30 mouse cellular contexts compared by ENCODE assay signal in the genomic region with DNA sequence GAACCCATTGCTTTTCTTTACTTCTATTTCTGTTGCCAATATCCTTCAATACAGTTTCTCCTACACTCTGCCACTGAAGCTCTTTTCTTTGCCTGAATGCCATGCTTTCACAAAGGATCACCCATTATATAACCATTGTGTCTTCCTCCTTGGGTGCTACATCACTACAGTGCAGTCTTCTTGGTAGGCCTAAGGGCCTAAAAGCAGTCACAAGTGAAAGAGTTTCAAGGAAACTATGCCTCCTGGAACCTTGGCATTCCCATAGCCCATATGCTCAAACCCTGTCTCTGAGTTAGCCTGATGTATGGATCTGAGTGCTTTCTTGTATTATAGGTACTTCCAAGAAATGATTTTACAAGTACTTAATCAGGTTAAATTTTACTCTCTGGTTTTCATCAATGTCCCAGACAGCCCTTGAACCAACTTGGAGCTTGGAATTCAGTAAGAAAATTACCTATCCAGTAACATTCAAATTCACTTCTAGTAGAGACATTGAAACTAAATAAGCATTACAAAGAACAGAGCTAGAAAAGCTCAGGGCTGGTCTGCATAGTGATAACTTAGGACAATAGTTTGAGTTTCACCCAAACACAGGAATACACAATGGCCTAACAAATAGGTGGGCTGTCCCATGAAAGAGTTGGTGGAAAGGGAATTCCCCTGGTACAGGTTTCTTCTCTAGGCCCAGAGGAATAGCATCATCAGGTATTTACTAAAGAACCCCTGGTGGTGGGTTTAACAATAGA. TPM values are rescaled to one million over a fixed set of nuclear protein-coding genes. Genes with fewer than 3 reads are reported as not detected.
"Had no signal": no experiment of that assay in that cellular context is flagged by ENCODE, and none has a peak within 500 bp of the region (broad histone marks: within the 10 kb centered on the region; RNA-seq: fewer than 3 reads in every experiment).

No protein-coding gene starts in this region.

- H3K36me3 ChIP-seq: limb, embryonic 12.5 days; limb, embryonic 15.5 days; liver, embryonic 12.5 days; liver, embryonic 15.5 days; lung, embryonic 15.5 days; midbrain, embryonic 12.5 days; neural tube, embryonic 13.5 days had no signal

- H3K27ac ChIP-seq: kidney, postnatal 0 days; layer of hippocampus, adult 2 months; limb, embryonic 12.5 days; limb, embryonic 15.5 days; liver, embryonic 12.5 days; liver, embryonic 15.5 days; lung, embryonic 15.5 days; midbrain, embryonic 12.5 days; neural tube, embryonic 13.5 days had no signal

- H3K27me3 ChIP-seq: limb, embryonic 12.5 days; limb, embryonic 15.5 days; liver, embryonic 12.5 days; liver, embryonic 15.5 days; lung, embryonic 15.5 days; midbrain, embryonic 12.5 days; neural tube, embryonic 13.5 days had no signal

- H3K4me3 ChIP-seq: layer of hippocampus, adult 2 months; limb, embryonic 12.5 days; limb, embryonic 15.5 days; liver, embryonic 12.5 days; liver, embryonic 15.5 days; lung, embryonic 15.5 days; midbrain, embryonic 12.5 days; myocyte; neural tube, embryonic 13.5 days had no signal

- H3K4me1 ChIP-seq: limb, embryonic 12.5 days; limb, embryonic 15.5 days; liver, embryonic 12.5 days; liver, embryonic 15.5 days; lung, embryonic 15.5 days; midbrain, embryonic 12.5 days; neural tube, embryonic 13.5 days had no signal

- H3K9ac ChIP-seq: limb, embryonic 12.5 days; limb, embryonic 15.5 days; liver, embryonic 12.5 days; liver, embryonic 15.5 days; lung, embryonic 15.5 days; midbrain, embryonic 12.5 days; neural tube, embryonic 13.5 days had no signal

- H3K4me2 ChIP-seq: limb, embryonic 12.5 days; limb, embryonic 15.5 days; liver, embryonic 12.5 days; liver, embryonic 15.5 days; lung, embryonic 15.5 days; midbrain, embryonic 12.5 days; neural tube, embryonic 13.5 days had no signal

- DNase-seq: kidney, adult 2 months; kidney, postnatal 25 days; layer of hippocampus, postnatal 36 days; left cerebral cortex, postnatal 4 days; lung, adult 18-20 months; lung, postnatal 10 days; lung, postnatal 4 days; retina, postnatal 1 day; right cerebral cortex, postnatal 25 days; thymus, adult 18-20 months; thymus, postnatal 36 days had no signal

- H3K9me3 ChIP-seq: limb, embryonic 12.5 days; limb, embryonic 15.5 days; liver, embryonic 12.5 days; liver, embryonic 15.5 days; lung, embryonic 15.5 days; midbrain, embryonic 12.5 days; neural tube, embryonic 13.5 days had no signal

- ATAC-seq: liver, embryonic 12.5 days; midbrain, embryonic 16.5 days had no signal

RNA-seq across cellular contexts. Expression of gene 4930505A04Rik, which starts 20.1 kb away (rescaled TPM):
- total RNA-seq: megakaryocyte progenitor cell, adult 5-6 weeks; megakaryocyte-erythroid progenitor cell, adult 5-6 weeks; monocyte, adult 5-6 weeks; neutrophil, adult 5-6 weeks had no signal
- polyA plus RNA-seq: kidney, embryonic 14.5 days; kidney, postnatal 0 days; large intestine, adult 2 months; limb, embryonic 12.5 days; liver, embryonic 12.5 days; liver, embryonic 15.5 days; lung, embryonic 15.5 days; midbrain, embryonic 12.5 days; midbrain, embryonic 16.5 days; neural tube, embryonic 13.5 days; small intestine, adult 2 months; spleen, adult 2 months had no signal
